Mouse (Mus musculus) layer of hippocampus, adult 18-20 months (tissue): Measurements from ENCODE around the gene Tep1. TPM values are rescaled to one million over a fixed set of nuclear protein-coding genes. Genes with fewer than 3 reads are reported as not detected.
"Not testable (repeated sequence)": the region's sequence is repeated elsewhere in the genome, so short reads cannot be mapped to it uniquely, and the experiment has no call there.

Source experiments
- DNase-seq, 2 experiments: peaks; one replicate each; pipeline ENCODE4 v3.0.0; 2022; ENCODE audit warnings: low spot score in 2 of 2
- total RNA-seq, 2 experiments: library from RNA; stranded (reverse); gene quantifications; 2 replicates each; pipeline ENCODE4 v1.2.3; 2021

Gene Tep1
- total RNA-seq, 2 experiments from 2014 or later = 2.9 to 3.6 TPM

GRCm38 (mm10) chr14:50870805-50871143, 414 bp upstream of the Tep1 start:
- no peak for DNase-seq

GRCm38 (mm10) chr14:50868656-50869055, 1.7 kb downstream of the Tep1 start:
- no peak for DNase-seq

DNA sequence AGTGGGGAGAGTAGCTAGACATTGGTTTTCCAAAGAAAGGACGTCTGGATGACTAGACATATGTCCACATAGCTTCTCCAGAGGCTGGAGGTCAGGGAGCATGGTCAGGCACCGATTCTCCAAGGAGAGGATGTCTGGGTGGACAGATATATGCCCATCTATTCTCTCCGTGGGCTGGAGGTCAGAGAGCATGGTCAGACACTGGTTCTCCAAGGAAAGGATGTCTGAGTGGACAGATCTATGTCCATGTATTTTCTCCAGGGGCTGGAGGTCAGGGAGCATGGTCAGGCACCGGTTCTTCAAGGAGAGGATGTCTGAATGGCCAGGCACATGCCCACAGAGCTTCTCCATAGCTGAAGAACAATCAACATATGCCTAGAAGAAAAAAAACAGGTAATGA, 2.1 kb downstream of the Tep1 start:
- no peak for DNase-seq

- no peak for DNase-seq
Measured at GRCm38 (mm10) chr14:50866966-50867365, 3.4 kb downstream of the Tep1 start.

GRCm38 (mm10) chr14:50865005-50865404, 5.4 kb downstream of the Tep1 start:
- not testable (repeated sequence) for DNase-seq

DNA sequence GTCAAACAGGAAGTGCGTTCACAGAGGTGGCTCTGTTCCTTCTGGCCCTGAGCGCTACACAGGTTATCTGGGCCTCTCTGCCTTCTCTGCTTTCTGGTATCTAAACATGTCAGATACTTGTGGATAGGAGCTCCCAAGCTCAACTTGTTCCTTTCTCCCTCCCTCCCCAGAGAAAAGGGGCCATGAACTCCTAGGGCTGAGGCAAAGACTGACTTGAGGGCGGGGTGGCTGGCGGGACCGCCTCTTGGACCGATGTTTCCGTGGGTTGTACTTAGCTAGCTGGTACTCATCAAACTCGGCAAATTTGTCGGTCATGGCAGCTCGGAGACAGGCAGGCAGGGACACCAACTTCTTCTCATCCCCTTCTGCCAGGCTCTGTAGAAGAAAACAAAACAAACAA, 7.7 kb downstream of the Tep1 start:
- DNase-seq = no peak

DNA sequence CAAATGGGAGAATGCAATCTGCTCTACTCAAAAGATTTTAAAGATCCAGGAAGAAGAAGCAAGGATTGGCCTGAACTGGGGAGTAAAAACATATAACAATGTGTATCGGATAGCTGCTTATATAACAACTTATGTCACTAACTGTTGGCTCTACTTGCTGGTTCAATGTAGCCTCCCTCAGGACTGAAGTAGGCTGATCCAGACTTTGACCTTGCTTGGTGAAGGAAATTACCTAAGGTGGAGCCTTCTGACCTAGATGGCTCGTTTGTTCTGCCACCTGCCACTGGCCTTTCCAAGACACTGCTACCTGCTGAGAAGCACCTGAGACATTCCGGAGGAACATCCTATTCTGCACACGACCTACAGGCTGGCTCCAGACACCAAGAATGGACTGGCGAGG, 14.6 kb downstream of the Tep1 start:
- DNase-seq = no peak

GRCm38 (mm10) chr14:50837236-50837635, 33.1 kb downstream of the Tep1 start:
- no peak for DNase-seq

DNA sequence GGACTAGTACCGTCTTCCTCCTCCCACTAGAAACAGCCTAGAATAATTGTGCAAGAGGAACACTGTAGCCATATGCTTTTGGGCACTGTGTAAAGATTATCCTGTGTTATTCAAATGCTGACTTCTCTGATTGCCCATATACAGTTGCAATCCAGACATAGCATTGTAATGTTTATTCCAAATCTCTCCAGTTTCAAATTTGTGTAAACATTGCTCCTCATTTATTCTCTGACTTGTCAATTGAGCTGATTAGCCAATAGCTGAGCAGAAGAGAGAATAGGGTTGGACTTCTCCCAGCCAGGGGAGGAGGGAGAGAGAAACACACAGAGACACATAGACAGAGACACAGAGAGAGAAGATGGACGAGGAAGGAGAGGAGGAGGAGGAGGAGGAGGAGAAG, 35.9 kb downstream of the Tep1 start:
- no peak for DNase-seq

- DNase-seq = no peak
Measured at GRCm38 (mm10) chr14:50833964-50834363, 36.4 kb downstream of the Tep1 start.

GRCm38 (mm10) chr14:50829878-50830277, 40.5 kb downstream of the Tep1 start:
- DNase-seq = no peak

DNA sequence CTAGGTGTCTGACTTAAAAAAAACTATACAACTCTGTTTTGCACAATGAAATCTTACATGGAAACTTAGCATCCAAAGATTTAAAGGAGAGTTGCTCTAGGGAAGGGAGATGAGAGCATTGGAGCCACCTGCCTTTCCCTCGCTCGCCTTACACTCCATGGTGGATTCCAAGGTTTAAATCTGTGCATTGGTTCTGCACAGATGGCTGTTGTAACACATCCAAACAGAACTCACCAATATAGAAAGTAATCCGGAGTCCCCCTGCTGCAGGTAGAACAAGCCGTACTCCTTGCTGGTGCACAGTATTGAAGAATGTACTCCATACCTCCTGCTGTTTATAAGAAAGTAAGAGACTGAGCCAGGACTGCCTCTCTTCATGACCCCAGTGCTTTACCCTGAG, 43.8 kb downstream of the Tep1 start:
- peak in 1 of 2 experiments; percentile 14 for DNase-seq

GRCm38 (mm10) chr14:50824219-50824618, 46.1 kb downstream of the Tep1 start:
- no peak for DNase-seq

GRCm38 (mm10) chr14:50823240-50823639, 47.1 kb downstream of the Tep1 start:
- DNase-seq = no peak

GRCm38 (mm10) chr14:50813060-50813459, 57.3 kb downstream of the Tep1 start:
- DNase-seq = no peak

GRCm38 (mm10) chr14:50807487-50808072, 62.8 kb downstream of the Tep1 start, which contains the start of the genes Ccnb1ip1 and Parp2:
Gene Ccnb1ip1 (minus strand): TSS chr14:50807732.
Gene Parp2 (plus strand): TSS chr14:50807841.
- peak; percentile 96 to 99 for DNase-seq

DNA sequence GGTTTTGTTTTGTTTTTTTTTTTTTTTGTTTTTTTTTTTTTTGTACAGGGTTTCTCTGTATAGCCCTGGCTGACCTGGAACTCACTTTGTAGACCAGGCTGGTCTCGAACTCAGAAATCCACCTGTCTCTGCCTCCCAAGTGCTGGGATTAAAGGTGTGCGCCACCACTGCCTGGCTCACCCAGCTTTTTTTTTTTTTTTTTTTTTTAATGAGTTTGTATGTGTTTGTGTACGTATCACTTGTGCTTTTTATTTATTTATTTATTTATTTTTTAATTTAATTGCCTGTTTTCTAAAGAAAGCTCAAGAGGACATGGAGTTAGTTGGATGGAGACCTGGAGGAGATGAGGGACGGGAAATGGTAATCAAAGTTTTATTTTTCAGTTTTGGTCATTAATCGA, 63.9 kb downstream of the Tep1 start:
- DNase-seq = not testable (repeated sequence)

DNA sequence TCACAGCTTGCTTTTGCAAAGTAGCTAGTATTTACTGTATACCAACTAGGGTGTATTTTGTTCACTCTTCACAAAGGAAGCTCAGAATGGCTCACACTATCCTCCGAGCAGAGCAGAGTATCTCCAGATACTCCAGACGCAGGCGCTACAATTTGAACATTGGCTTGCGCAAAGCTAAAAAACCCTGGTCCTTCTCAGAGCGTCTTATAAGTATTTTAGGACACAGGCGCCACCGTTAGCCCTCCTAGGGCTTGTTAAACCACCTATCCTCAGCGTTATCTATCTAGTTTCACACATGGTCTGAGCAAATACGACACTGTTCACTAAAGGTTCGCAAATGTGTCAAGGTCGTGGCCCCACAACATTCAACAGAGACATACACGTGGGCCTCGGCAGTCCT, 65.7 kb downstream of the Tep1 start:
- no peak for DNase-seq

DNA sequence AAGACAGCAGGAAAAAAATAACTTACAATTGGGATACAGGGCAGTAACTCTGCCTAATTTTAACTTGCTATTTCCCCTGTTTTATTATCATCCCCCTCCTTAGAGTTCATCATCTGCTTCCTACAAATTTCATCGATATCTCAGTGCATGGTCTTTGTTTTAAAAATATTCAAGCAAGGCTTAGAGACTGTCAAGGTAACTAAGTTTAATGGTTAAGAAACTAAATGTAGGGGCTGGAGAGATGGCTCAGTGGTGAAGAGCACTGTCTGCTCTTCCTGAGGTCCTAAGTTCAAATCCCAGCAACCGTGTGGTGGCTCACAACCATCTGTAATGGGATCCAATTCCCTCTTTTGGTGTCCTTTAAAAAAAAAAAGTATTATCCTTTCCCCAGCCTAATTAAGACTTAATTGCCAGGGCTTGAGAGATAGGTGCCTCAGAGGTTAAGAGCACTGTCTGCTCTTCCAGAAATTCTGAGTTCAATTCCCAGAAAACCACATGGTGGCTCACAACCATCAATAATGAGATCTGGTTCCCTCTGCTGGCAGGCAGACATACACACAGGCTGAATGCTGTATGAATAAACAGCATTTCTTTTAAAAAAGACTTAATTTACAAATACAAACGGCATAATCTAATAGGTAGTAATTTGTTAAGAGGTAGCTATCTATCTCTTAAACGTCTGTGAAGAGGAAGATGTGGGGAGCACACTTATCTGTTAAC, 67.4 kb downstream of the Tep1 start:
- DNase-seq = peak in 1 of 2 experiments; percentile 15

- no peak for DNase-seq
Measured at GRCm38 (mm10) chr14:50802441-50802840, 67.9 kb downstream of the Tep1 start.

DNA sequence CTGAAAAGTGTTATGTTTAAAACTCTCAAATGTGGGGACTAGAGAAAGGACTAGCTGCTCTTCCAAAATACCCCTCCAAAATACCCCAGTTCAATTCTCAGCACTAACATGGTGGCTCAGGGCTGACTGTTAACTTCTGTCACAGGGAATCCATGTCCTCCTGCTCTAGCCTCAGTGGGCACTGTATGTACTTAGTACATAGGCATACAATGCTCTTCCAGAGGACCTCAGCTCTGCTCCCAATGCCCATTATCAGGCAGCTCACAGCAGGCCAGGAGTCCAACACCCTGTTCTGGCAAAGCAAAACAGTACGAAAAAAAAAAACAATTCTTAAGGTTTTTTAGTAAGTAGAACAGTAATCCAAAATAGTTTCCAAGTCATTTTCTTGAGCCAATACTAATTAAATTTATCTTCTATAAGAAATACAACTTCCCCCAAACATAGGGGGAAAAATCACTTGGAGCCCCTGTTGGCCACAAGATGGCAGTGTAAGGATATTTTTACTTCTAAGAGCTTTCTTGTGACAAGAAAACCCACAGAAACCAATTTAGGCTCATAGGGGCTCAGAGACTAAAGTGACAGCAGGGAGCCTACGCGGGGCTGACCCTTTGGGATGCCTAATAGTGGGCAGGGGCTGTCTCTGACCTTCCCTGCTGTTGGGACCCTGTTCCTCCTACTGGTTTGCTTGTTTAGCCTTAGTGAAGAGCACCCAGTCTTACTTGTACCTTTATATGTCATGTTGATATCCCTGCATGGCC, 70.7 kb downstream of the Tep1 start:
- peak; percentile 7 to 70 for DNase-seq

DNA sequence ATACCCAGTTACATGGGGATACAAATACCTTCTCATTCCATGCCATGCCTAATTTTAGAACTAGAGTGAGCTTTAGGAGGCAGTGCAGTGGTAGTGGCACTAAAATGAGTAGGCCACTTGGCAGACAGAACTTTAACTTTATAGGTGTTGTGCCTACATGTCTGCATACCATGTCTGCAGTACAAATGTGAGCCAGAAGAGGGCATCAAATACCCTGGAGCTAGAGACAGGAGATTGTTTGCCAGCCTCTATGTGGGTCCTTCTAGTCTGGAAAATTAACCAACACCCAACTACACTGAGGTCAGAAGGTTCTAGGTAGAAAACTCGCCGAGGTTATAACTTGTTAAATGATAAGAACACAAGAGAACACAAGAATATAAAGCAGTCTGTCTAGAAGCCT, 71.8 kb downstream of the Tep1 start:
- no peak for DNase-seq
